Mouse (Mus musculus) heart, postnatal 0 days (tissue): ENCODE measurements around the gene Bmp2k.

ENCODE experiments used
- CTCF ChIP-seq: IDR thresholded peaks from 2 replicates; pipeline ENCODE4 v1.5.1; 2016; ENCODE audit warnings: antibody characterized with exemption, control low read depth, low read depth
- EP300 ChIP-seq: IDR thresholded peaks from 2 replicates; pipeline ENCODE4 v1.6.1; 2016; ENCODE audit warnings: antibody characterized with exemption, low read depth

DNA sequence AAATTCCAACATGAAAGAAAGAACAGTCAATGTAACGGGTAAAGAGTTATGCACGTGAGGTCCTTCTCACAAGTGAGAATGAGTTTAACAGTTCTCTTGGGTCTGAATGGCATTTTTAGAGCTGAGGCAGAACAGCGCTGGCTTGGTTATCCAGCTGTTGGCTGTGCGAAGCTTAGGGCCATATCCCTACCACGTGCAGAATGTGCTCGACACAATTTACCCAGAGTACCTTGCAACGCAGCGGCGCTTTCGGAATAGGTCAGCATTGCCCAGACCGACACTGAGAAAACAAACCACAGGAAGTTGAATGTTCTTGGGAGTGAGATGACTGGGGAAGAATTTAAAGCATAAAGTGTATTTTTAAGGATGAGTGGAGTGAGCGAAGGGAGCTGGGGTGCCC, 127.5 kb downstream of the Bmp2k start:
- TF ChIP-seq EP300 = no peak
- no peak for TF ChIP-seq CTCF
